ENCODE assay signal across 24 mouse cellular contexts in genomic region chr12:34673539-34673938, GRCm38 (mm10).
"Had no signal": no experiment of that assay in that cellular context is flagged by ENCODE, and none has a peak within 500 bp of the region (broad histone marks: within the 10 kb centered on the region; RNA-seq: fewer than 3 reads in every experiment).

No protein-coding gene starts in this region.

- H3K36me3 ChIP-seq: heart, embryonic 10.5 days; heart, embryonic 12.5 days; hindbrain, embryonic 10.5 days; hindbrain, embryonic 12.5 days; intestine, embryonic 15.5 days; limb, embryonic 10.5 days; limb, embryonic 12.5 days had no signal

- H3K9ac ChIP-seq: heart, embryonic 12.5 days; hindbrain, embryonic 12.5 days; hindbrain, embryonic 14.5 days; intestine, embryonic 15.5 days; limb, embryonic 12.5 days had no signal

- H3K9me3 ChIP-seq: heart, embryonic 10.5 days; heart, embryonic 12.5 days; hindbrain, embryonic 10.5 days; hindbrain, embryonic 12.5 days; intestine, embryonic 15.5 days; limb, embryonic 10.5 days; limb, embryonic 12.5 days had no signal

- H3K27me3 ChIP-seq: heart, embryonic 12.5 days; hindbrain, embryonic 12.5 days; intestine, embryonic 15.5 days; limb, embryonic 12.5 days had no signal

- DNase-seq: gastrocnemius, postnatal 10 days; gastrocnemius, postnatal 25 days; heart, adult 18-20 months; heart, postnatal 10 days; heart, postnatal 4 days; kidney, adult 18-20 months; kidney, adult 8-10 months; kidney, postnatal 10 days; kidney, postnatal 25 days; kidney, postnatal 4 days; layer of hippocampus, postnatal 36 days had no signal

- H3K4me3 ChIP-seq: heart, embryonic 10.5 days; heart, embryonic 12.5 days; hindbrain, embryonic 10.5 days; hindbrain, embryonic 12.5 days; intestine, embryonic 15.5 days; layer of hippocampus, adult 2 months; limb, embryonic 10.5 days; limb, embryonic 12.5 days had no signal

- H3K4me1 ChIP-seq: heart, embryonic 10.5 days; heart, embryonic 12.5 days; hindbrain, embryonic 10.5 days; hindbrain, embryonic 12.5 days; intestine, embryonic 15.5 days; limb, embryonic 10.5 days; limb, embryonic 12.5 days had no signal

- H3K27ac ChIP-seq: heart, embryonic 10.5 days; hindbrain, embryonic 10.5 days; hindbrain, embryonic 12.5 days; hindbrain, embryonic 14.5 days; intestine, embryonic 15.5 days; layer of hippocampus, adult 2 months; limb, embryonic 10.5 days; limb, embryonic 12.5 days had no signal

- ATAC-seq: forebrain, embryonic 16.5 days; hindbrain, embryonic 16.5 days; inflammation-experienced regulatory T-cells, adult 6 months; intestine, embryonic 15.5 days; intestine, postnatal 0 days had no signal

- H3K4me2 ChIP-seq: heart, embryonic 12.5 days; hindbrain, embryonic 12.5 days; hindbrain, embryonic 14.5 days; intestine, embryonic 15.5 days; limb, embryonic 12.5 days had no signal
